Mouse (Mus musculus) heart, postnatal 4 days (tissue): ENCODE measurements around the gene Fhit. TPM values are rescaled to one million over a fixed set of nuclear protein-coding genes. Genes with fewer than 3 reads are reported as not detected.

Source experiments
- DNase-seq: peaks from one replicate; pipeline ENCODE4 v3.0.0; 2021
- total RNA-seq, 2 experiments: library from RNA; stranded (reverse); gene quantifications; 2 replicates each; pipeline ENCODE4 v1.2.3; 2021

Fhit gene
- total RNA-seq, 2 experiments from 2014 or later, result 3.2 to 3.8 TPM

- no peak for DNase-seq
These were observed 460.1 kb downstream of the Fhit start for GRCm38 (mm10) chr14:10701707-10702106.

GRCm38 (mm10) chr14:10680041-10680440, 481.8 kb downstream of the Fhit start:
- no peak for DNase-seq

DNA sequence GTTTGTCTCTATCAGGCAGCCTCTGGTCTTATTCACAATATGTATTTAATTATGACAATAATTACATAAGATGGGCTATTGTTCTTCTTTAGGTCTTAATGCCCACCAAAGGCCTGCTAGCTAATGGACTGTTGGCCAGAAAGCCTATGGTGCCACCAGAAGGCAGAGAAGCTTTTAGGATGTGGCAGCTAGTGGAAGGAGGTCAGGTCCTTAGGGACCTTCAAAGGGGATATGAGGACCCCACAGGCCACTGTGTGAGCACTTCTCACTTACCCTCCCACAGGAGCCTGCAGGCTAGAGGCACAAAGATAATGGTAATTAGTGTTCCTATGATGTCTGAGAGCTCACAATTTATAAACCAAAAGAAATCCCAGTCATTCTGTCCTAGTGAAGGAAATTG, 482.2 kb downstream of the Fhit start:
- no peak for DNase-seq

DNA sequence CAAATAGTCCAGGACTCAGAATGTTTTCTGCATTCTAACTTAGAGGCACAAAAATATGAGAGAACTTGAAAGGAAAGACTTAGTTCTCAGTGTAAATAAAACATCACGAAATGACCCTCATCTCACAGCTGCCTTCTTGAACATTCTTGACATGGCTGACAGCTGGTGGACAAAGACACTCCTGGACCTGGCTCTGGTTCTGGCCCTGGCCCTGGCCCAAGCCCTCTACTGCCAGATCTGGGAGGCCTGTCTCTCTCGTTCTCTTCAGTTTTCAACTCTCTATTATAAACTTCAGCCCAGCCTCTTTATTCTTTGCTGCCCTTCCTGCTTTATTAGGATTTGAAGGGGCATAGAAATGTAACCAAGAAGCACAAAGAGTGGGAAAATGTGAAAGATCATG, 484.2 kb downstream of the Fhit start:
- peak; percentile 74 for DNase-seq

DNA sequence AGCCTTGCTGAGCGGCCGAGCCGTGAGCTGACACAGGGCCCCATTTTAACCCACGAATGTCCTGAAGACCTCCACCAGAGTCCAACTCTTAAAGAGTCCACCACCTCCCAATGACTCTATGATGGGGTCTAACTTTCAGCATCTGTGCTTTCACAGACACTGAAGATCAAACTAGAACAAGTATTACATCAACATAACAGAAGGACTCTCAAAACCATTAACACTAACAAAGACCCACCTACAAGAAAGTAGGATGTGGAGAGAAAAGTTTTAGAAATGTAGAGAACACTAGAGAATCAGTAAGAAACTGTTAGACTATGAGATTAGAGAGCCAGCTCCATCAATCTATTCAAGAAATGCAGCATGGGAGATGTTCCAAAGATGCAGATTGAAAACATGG, 501.6 kb downstream of the Fhit start:
- no peak for DNase-seq

- DNase-seq, result no peak
These were observed 502.5 kb downstream of the Fhit start for GRCm38 (mm10) chr14:10659326-10659725.

GRCm38 (mm10) chr14:10658219-10658618, 503.6 kb downstream of the Fhit start:
- no peak for DNase-seq

GRCm38 (mm10) chr14:10657364-10657763, 504.5 kb downstream of the Fhit start:
- DNase-seq, result no peak

DNA sequence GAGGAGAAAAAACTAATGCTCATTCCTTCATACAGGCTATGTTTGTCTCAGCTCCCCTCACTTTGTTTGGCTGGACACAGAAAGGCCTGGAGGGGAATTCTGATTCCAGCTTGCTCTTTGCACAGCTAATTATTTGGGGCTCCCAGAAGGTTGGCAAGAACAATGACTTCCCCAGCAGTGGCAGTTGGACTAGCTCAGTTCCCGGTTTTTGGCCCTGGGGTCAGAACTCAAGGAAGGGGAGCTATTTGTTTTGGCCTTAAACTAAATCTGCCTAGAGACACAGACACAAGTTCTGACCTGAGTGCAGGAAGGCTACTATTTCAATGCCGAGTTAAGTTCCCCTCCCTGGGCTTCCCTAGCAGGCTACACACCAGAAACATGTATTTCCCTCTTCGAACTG, 506.0 kb downstream of the Fhit start:
- DNase-seq, result peak; percentile 9

DNA sequence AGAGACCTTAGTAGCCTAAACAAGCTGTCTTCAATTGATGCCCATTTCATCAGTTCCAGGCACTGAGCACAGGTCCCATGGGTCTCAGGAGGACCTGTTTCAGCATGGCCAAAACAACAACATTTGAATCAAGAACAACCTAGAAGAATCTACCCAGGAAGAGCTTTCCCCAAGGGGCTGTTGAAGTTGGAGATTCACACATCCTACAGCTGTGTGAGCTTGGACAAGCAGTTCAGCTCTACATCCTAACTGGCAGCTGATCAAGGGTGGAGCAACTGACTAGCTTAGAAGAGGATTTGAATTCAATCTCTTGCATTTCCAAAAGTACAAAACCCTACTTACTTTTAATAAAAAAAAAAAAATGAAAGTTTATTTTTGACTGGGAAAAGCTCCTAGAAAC, 514.0 kb downstream of the Fhit start:
- DNase-seq, result no peak

GRCm38 (mm10) chr14:10631783-10632182, 530.1 kb downstream of the Fhit start:
- no peak for DNase-seq

DNA sequence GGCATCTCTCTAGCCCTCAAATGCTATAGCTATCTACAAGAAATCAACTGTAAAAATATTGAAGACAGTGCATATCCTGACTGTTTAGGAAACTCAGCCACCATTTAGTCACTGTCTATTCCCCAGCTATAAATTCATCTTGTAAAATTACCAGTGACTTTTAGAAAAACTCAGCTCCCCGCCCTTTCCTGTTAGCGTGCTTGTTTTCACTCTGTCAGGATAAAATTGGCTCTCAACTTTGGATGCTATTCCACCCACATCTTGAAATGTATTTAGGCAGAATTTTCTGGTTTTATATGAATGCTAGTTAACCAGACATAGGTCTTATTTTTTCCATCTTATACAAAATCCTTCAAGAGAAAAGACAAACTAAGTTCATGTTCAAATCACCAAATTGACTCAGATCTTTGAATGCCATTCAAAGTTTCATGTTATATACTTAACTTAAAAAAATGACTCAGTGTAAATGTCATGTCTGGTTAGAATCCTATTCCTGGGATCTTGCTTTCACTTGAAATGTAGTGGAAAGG, 530.9 kb downstream of the Fhit start:
- no peak for DNase-seq

DNA sequence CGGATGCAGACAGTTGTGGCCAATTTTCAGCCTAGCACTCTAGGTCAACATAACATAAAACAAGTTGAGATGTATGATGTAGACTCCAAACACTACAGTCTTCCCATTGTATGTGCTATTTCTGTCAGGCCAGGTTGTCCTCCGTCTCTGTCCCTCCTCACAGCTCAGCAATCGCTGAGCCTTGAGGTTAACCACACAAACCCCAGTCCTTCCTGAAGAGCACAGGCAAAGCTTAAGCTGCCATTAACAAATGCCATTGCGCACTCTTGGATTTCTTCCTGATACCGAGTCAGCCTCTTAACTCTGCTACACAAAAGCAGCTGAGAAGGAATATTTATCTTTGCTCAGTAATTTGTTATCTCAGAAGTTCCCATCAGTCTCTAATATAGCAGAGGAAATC, 568.4 kb downstream of the Fhit start:
- no peak for DNase-seq

DNA sequence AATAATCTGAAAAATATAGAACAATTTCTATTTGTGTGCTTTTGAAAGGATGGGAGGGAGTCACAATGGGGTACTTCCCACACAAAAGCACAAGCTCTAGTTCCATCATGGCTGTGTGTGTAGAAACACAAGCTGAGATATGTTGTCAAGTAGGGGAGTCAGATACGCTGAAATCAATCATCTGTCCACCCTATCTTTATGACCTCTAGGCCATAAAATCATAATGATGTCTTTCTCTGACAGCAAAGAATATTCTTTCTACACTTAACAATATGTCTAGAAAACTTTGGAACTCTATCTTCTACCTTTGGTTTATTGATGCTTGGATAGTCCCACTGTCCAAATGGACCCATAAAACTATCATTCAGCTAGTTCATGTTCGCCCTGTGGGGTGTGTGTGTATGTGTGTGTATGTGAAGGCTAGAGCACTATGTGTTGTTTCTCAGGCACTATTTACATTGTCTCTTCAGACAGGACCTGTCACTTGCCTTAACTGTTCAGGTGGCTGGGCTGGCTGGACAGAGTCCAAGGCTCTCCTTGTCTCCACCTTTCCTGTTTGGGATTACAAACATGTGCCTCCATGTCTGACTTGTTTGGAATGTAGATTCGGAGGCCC, 592.8 kb downstream of the Fhit start:
- no peak for DNase-seq

GRCm38 (mm10) chr14:10567771-10568170, 594.1 kb downstream of the Fhit start:
- DNase-seq, result no peak

GRCm38 (mm10) chr14:10554755-10555154, 607.1 kb downstream of the Fhit start:
- no peak for DNase-seq

DNA sequence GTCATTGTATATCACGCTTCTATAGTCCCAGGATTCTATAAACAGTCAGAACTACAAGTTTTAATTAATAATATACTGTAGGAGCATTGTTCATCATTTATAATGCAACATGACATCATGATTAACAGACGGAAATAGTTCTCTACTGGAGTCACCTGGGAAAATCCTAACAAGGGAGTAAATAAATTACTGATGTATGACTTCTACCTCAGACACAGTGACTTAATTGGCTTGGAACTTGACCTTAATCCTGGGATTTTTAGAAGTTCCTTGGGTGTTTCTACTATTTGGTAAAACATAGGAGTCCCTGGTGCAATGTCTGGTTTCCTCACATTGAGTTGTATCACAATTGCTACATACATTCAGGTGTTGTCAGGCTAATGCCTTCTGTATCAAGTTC, 613.2 kb downstream of the Fhit start:
- no peak for DNase-seq

DNA sequence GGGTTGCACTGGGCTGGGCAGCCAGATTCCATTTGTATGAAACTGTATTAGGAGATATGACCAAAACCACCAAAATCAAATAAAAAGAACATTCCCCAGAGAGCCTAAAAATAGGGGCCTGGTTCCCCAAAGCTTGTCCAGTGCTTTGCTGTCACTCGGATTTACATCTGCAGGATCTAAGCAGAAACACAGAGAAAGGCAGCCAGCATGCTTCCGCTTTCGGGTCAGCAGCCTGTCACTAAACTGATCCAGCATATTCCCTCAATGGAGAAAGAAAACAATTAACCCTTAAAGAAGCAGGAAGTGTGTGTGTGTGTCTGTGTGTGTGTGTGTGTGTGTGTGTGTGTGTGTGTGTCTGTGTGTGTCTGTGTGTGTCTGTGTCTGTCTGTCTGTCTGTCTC, 615.9 kb downstream of the Fhit start:
- no peak for DNase-seq

DNA sequence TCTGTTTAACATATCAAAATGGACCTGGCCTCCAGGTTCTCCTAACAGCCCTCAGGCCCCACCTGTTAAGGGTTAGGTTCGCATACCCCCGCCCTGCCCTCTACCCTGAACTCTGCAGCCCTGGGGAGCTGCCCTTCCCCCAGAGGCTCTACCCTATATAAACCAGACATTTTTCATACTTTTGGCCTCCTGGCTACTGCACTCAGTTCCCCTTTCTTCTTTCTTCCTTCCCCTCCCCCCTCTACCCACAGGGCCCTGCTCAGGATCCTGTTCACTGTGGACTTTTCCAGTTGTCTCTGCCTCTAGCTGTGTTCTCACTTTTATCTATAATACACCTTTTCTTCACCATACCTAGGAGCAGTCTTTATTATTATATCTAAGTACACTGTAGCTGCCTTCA, 627.0 kb downstream of the Fhit start:
- no peak for DNase-seq

- DNase-seq, result peak; percentile 16
These were observed 629.9 kb downstream of the Fhit start for GRCm38 (mm10) chr14:10531748-10532500.

DNA sequence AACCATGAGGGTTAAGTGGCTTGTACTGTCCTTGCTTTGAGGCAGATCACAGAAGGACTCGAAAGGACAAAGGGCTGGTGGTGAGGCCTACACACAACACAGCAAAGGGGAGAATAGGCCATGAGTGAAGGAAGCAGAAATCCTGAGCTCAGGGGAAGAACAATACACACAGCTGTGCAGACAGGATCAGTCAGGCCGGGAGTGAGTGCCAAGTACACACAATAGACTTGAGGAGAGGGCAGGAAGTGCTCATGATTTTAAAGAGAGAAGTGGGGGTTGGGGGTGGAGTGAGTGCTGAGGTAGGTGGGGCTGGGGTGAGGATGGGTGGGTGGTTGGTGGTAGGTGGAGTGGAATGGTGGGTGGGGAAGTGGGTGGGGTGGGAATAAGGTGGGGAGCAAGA, 635.0 kb downstream of the Fhit start:
- DNase-seq, result peak; percentile 16

DNA sequence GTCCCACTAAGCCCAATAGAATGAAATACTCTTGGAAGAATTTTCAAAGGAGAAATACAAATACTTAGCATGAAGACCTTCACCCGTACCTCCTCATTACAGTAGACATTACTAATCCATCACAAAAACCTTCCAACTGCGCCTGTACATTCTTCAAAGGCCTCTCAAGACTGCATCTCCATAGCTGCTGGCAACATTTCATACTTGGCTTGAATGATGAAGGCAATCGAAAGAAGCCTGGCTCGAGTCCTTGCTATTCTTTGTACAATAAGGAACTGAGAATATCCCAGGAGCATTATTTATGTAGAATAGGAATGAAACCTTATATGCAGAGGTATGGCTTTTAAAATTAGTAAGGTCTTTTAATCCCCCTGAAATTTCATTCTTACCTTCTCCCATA, 636.0 kb downstream of the Fhit start:
- DNase-seq, result no peak

DNA sequence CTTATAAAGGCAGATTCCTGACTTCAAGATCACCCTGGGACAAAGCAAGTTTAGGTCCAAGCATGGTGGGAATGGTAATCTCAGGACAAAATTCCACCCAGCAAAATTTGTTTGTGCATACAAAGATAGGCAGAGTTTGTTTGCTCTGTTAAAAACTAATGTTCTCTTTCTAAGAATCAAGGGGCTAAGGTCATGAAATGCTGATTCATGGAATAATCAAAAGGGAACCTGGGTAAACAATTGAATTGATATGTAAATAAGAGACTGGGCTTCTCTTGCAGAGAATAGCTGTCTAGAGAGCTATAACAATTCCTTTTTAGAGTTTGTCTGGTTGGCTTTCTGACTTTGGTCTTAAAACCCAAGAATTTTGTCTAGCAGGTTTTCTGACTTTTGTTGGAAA, 647.8 kb downstream of the Fhit start:
- DNase-seq, result no peak

GRCm38 (mm10) chr14:10509252-10509651, 652.6 kb downstream of the Fhit start:
- no peak for DNase-seq
